Mouse (Mus musculus): ENCODE data around the gene Kars.

- no peak for TF ChIP-seq CTCF (IDR thresholded peaks at IDR 0.05 in 2 of 3, conservative IDR thresholded peaks at IDR 0.05 in 1 of 3; ENCODE audit: control insufficient read depth in 1 of 3, insufficient read depth in 1 of 3, low read depth in 2 of 3, low read length in 3 of 3, poor library complexity in 1 of 3, severe bottlenecking in 1 of 3)
- no peak for TF ChIP-seq SMC3 (IDR thresholded peaks at IDR 0.05; ENCODE audit: low read depth, low read length)
- TF ChIP-seq EP300 (IDR thresholded peaks at IDR 0.05; ENCODE audit: low read depth in 1 of 2, low read length in 2 of 2), result no peak
- no peak for TF ChIP-seq MAFK (IDR thresholded peaks at IDR 0.05; ENCODE audit: borderline replicate concordance, low read depth, low read length)
Measured at GRCm38 (mm10) chr8:111961330-111961729, 49.8 kb downstream of the Kars start.
